Mouse (Mus musculus) spleen, adult 2 months (tissue): ENCODE results near the gene Zyg11b.

Experiments used
- CTCF ChIP-seq: fragments of 200-500 bp; IDR thresholded peaks from 2 replicates; pipeline ENCODE4 v1.5.1; 2011; ENCODE audit warnings: mild to moderate bottlenecking, inconsistent platforms; ENCODE audit not compliant: insufficient read depth, insufficient read length, insufficient replicate concordance; ENCODE audit errors: extremely low read depth
- POLR2A ChIP-seq: fragments of 200-500 bp; IDR thresholded peaks from 2 replicates; pipeline ENCODE4 v1.6.1; 2011; ENCODE audit warnings: low read depth, low read length, inconsistent platforms

DNA sequence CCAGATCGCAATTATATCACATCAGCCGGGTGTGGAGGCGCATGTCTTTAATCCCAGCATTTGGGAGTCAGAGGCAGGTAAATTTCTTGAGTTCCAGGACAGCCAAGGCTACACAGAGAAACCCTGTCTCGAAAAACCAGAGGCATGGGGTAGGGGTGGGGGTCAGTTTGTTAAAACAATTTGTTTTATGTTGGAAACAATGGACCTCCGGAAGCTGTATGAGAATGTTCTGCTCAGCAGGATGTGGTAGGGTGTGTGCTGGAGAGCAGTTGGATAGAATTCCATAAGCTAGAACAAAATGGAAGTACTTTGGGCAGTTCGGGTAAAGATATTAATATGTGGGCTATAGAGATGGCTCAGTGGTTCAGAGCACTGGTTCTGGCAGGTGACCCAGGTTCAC is 34.5 kb upstream of the Zyg11b start:
- no peak for TF ChIP-seq CTCF
- no peak for TF ChIP-seq POLR2A
